Mouse (Mus musculus) adrenal gland (tissue): ENCODE results near the gene Fbxl19.
"Not testable (repeated sequence)": the region's sequence is repeated elsewhere in the genome, so short reads cannot be mapped to it uniquely, and the experiment has no call there.

ENCODE experiments used
- intact Hi-C: fragments of 180-260 bp; cut with DNase I; formaldehyde crosslinking; loops from one replicate; pipeline ENCODE4 v1.15.1; 2025

Fbxl19 gene

GRCm38 (mm10) chr7:127766851-127767609 is 22.7 kb downstream of the Fbxl19 start:
- intact Hi-C loops = loop anchor here (5.0 kb wide), 1 partner anchor 90 kb away; no protein-coding TSS in a partner anchor

- intact Hi-C loops = loop anchor here (5.0 kb wide), 1 partner anchor 91 kb away; no protein-coding TSS in a partner anchor
These were observed 23.5 kb downstream of the Fbxl19 start for GRCm38 (mm10) chr7:127767671-127768345.

GRCm38 (mm10) chr7:127768346-127768996 is 24.1 kb downstream of the Fbxl19 start:
- intact Hi-C loops = loop anchor here (5.0 kb wide), 1 partner anchor 91 kb away; no protein-coding TSS in a partner anchor

GRCm38 (mm10) chr7:127768997-127769593 is 24.8 kb downstream of the Fbxl19 start:
- intact Hi-C loops = loop anchor here (5.0 kb wide), 1 partner anchor 92 kb away; no protein-coding TSS in a partner anchor

- intact Hi-C loops = loop anchor here (5.0 kb wide), 1 partner anchor 92 kb away; no protein-coding TSS in a partner anchor
These were observed 25.3 kb downstream of the Fbxl19 start, which contains the start of gene Orai3 for GRCm38 (mm10) chr7:127769651-127770038. Gene Orai3, plus strand, starts transcription at chr7:127769815.

GRCm38 (mm10) chr7:127770039-127770905 is 25.9 kb downstream of the Fbxl19 start:
- intact Hi-C loops = no loop called here

- intact Hi-C loops = no loop called here
These were observed 26.9 kb downstream of the Fbxl19 start for GRCm38 (mm10) chr7:127771262-127771661.

GRCm38 (mm10) chr7:127772080-127772479 is 27.7 kb downstream of the Fbxl19 start:
- intact Hi-C loops = no loop called here

GRCm38 (mm10) chr7:127772557-127772956 is 28.2 kb downstream of the Fbxl19 start:
- intact Hi-C loops = no loop called here

- intact Hi-C loops = no loop called here
These were observed 29.5 kb downstream of the Fbxl19 start for GRCm38 (mm10) chr7:127773664-127774384.

- intact Hi-C loops = not testable (repeated sequence)
These were observed 31.5 kb downstream of the Fbxl19 start for GRCm38 (mm10) chr7:127775837-127776236.

- intact Hi-C loops = no loop called here
These were observed 32.1 kb downstream of the Fbxl19 start, which contains the start of gene Setd1a for GRCm38 (mm10) chr7:127776426-127776825. Gene Setd1a, plus strand, starts transcription at chr7:127776670.

GRCm38 (mm10) chr7:127776878-127777473 is 32.6 kb downstream of the Fbxl19 start:
- intact Hi-C loops = no loop called here

GRCm38 (mm10) chr7:127777474-127778266 is 33.3 kb downstream of the Fbxl19 start:
- intact Hi-C loops = no loop called here

GRCm38 (mm10) chr7:127778350-127778749 is 34.0 kb downstream of the Fbxl19 start:
- intact Hi-C loops = no loop called here

GRCm38 (mm10) chr7:127785308-127785707 is 41.0 kb downstream of the Fbxl19 start, which contains the start of gene Gm49388:
Gene Gm49388, plus strand, starts transcription at chr7:127785608.
- intact Hi-C loops = no loop called here

- intact Hi-C loops = no loop called here
These were observed 52.9 kb downstream of the Fbxl19 start for GRCm38 (mm10) chr7:127797076-127797845.
